In genomic region chr5:125476286-125476625, GRCm38 (mm10) we compare ENCODE assay signal across 9 mouse cellular contexts. TPM values are rescaled to one million over a fixed set of nuclear protein-coding genes. Genes with fewer than 3 reads are reported as not detected.
DNase-seq lines count a peak whose midpoint lies in the region; ATAC-seq and TF ChIP-seq lines count a peak whose summit lies in the region.
"Had no signal": no experiment of that assay in that cellular context is flagged by ENCODE, and none has a peak within 500 bp of the region (broad histone marks: within the 10 kb centered on the region; RNA-seq: fewer than 3 reads in every experiment).

No protein-coding gene starts in this region.

- H3K4me3 ChIP-seq in heart, adult 2 months, result peak overlapping the region; percentile 66
- H3K4me3 ChIP-seq in forebrain, embryonic 14.5 days (ENCODE audit: low read depth, low read length), result peak overlapping the region; percentile 73
- H3K4me3 ChIP-seq in limb, embryonic 14.5 days (replicated peaks; ENCODE audit: low read length), result peak overlapping the region; percentile 66
- H3K4me3 ChIP-seq in small intestine, adult 2 months (ENCODE audit: low read depth, low read length), result peak overlapping the region; percentile 97

- no peaks in the 10 kb centered on the region for H3K36me3 ChIP-seq in heart, adult 2 months (ENCODE audit: control insufficient read depth, insufficient read depth, low read length)
- H3K36me3 ChIP-seq in forebrain, embryonic 14.5 days (ENCODE audit: control insufficient read depth, insufficient read depth, low read length), result no peaks in the 10 kb centered on the region
- H3K36me3 ChIP-seq in limb, embryonic 14.5 days (ENCODE audit: control insufficient read depth, insufficient read depth, low read length), result peaks cover 7% of the 10 kb centered on the region; the same call in 1 of the 2 replicates
- peaks cover 6% of the 10 kb centered on the region; the same call in 1 of the 2 replicates for H3K36me3 ChIP-seq in small intestine, adult 2 months (ENCODE audit: control insufficient read depth, insufficient read depth, low read length)

- H3K27ac ChIP-seq in heart, adult 2 months, result peak overlapping the region; percentile 29
- peak overlapping the region; percentile 72; the same call in 1 of the 2 replicates for H3K27ac ChIP-seq in forebrain, embryonic 14.5 days (ENCODE audit: low read depth, low read length)
- H3K27ac ChIP-seq in limb, embryonic 14.5 days (replicated peaks; ENCODE audit: low read depth, low read length), result 0 out of 2 replicates have a peak overlapping the region, but pooled peaks have one; percentile 39
- peak overlapping the region; percentile 65 for H3K27ac ChIP-seq in small intestine, adult 2 months (ENCODE audit: insufficient read depth, low read depth, low read length)

- no peak for DNase-seq in heart, adult 2 months
- DNase-seq in heart, postnatal 25 days (ENCODE audit: low spot score), result no peak
- DNase-seq in right cerebral cortex, postnatal 10 days (ENCODE audit: low spot score in 2 of 2), result peak; percentile 66 to 81
- no peak for DNase-seq in right cerebral cortex, postnatal 14 days
- peak; percentile 34 for DNase-seq in forebrain, embryonic 14.5 days (ENCODE audit: low spot score)
- DNase-seq in limb, embryonic 14.5 days (ENCODE audit: low spot score), result no peak

- ATAC-seq in forebrain, embryonic 14.5 days, result no peak; the same call in 1 of the 2 replicates
- peak; percentile 8; the same call in 1 of the 2 replicates for ATAC-seq in limb, embryonic 14.5 days (ENCODE audit: low FRiP score, low read depth)
- no peak for ATAC-seq in activated CD4-positive, CD25-positive, alpha-beta regulatory T cell, adult 4 months

- intact Hi-C loops in heart, adult 2 months (cut with DNase I), result loop anchor here (5.0 to 10.0 kb wide), 2 partner anchors 44 to 611 kb away; partner anchors contain the start of genes Ccdc92, Dhx37 and Zfp664
- intact Hi-C loops in heart, postnatal 25 days (cut with DNase I), result no loop called here

- no peaks in the 10 kb centered on the region for H3K79me2 ChIP-seq in heart, adult 2 months (replicated peaks; ENCODE audit: control insufficient read depth, insufficient read depth, low read length)

- no peaks in the 10 kb centered on the region for H3K27me3 ChIP-seq in heart, adult 2 months (ENCODE audit: control insufficient read depth, insufficient read depth, low read length)
- H3K27me3 ChIP-seq in forebrain, embryonic 14.5 days (replicated peaks; ENCODE audit: control insufficient read depth, insufficient read depth, low read length), result no peaks in the 10 kb centered on the region
- H3K27me3 ChIP-seq in limb, embryonic 14.5 days (ENCODE audit: control insufficient read depth, insufficient read depth, low read length), result no peaks in the 10 kb centered on the region
- no peaks in the 10 kb centered on the region for H3K27me3 ChIP-seq in small intestine, adult 2 months (ENCODE audit: control insufficient read depth, insufficient read depth, low read length)
- H3K27me3 ChIP-seq: Patski had no signal

- TF ChIP-seq POLR2A in heart, adult 2 months (IDR thresholded peaks at IDR 0.05; ENCODE audit: insufficient read depth, low read depth, low read length), result no peak
- no peak for TF ChIP-seq POLR2A in limb, embryonic 14.5 days (IDR thresholded peaks at IDR 0.05; ENCODE audit: borderline replicate concordance, extremely low read depth, insufficient read depth, insufficient read length)
- TF ChIP-seq POLR2A in small intestine, adult 2 months (IDR thresholded peaks at IDR 0.05; ENCODE audit: low read depth, low read length), result no peak

- no peak for TF ChIP-seq CTCF in heart, adult 2 months (IDR thresholded peaks at IDR 0.05)
- TF ChIP-seq CTCF in small intestine, adult 2 months (IDR thresholded peaks at IDR 0.05; ENCODE audit: extremely low read depth, insufficient read length, insufficient replicate concordance, low read depth, low read length), result no peak

- peak overlapping the region; percentile 69 for H3K9ac ChIP-seq in heart, adult 2 months (ENCODE audit: low read depth, low read length)
- peak overlapping the region; percentile 79 for H3K9ac ChIP-seq in forebrain, embryonic 14.5 days (ENCODE audit: low read length)
- peak overlapping the region; percentile 66 for H3K9ac ChIP-seq in limb, embryonic 14.5 days (ENCODE audit: low read depth, low read length, severe bottlenecking)

- 41% methylated on average over 5 of the region's 5 CpGs for WGBS in heart, adult 2 months
- WGBS in forebrain, embryonic 14.5 days, result 13% methylated on average over 5 of the region's 5 CpGs
- WGBS in limb, embryonic 14.5 days, result 7% methylated on average over 5 of the region's 5 CpGs
- WGBS in small intestine, adult 2 months, result 5% methylated on average over 5 of the region's 5 CpGs

- no peaks in the 10 kb centered on the region; the same call in 1 of the 2 replicates for H3K4me1 ChIP-seq in heart, adult 2 months (ENCODE audit: control insufficient read depth, insufficient read depth, low read length)
- peaks cover 14% of the 10 kb centered on the region for H3K4me1 ChIP-seq in forebrain, embryonic 14.5 days (ENCODE audit: control insufficient read depth, insufficient read depth, low read length)
- peaks cover 17% of the 10 kb centered on the region for H3K4me1 ChIP-seq in limb, embryonic 14.5 days (ENCODE audit: control insufficient read depth, insufficient read depth, low read length)
- peaks cover 11% of the 10 kb centered on the region for H3K4me1 ChIP-seq in small intestine, adult 2 months (ENCODE audit: control insufficient read depth, insufficient read depth, insufficient read length, low read length)

- no peak for TF ChIP-seq EP300 in heart, adult 2 months (IDR thresholded peaks at IDR 0.05; ENCODE audit: insufficient read depth, low read depth, low read length)

- H3K4me2 ChIP-seq in forebrain, embryonic 14.5 days (ENCODE audit: low read length), result peak overlapping the region; percentile 83
- H3K4me2 ChIP-seq in limb, embryonic 14.5 days (replicated peaks; ENCODE audit: low read depth, low read length, severe bottlenecking), result peak overlapping the region; percentile 78

- no peaks in the 10 kb centered on the region for H3K9me3 ChIP-seq in forebrain, embryonic 14.5 days (replicated peaks; ENCODE audit: control insufficient read depth, low read length)
- no peaks in the 10 kb centered on the region for H3K9me3 ChIP-seq in limb, embryonic 14.5 days (ENCODE audit: control insufficient read depth, low read length)

RNA-seq across cellular contexts. Expression of gene Aacs, which starts 0.6 kb away (rescaled TPM):
- total RNA-seq in heart, adult 2 months (2021), result 1 to 10 TPM; 3.3 to 3.9 TPM
- polyA plus RNA-seq in heart, adult 2 months (2012; rRNA removed), result 9.8 and 17.7 TPM in 2 replicates
- 1 to 10 TPM; 3.0 to 4.1 TPM for total RNA-seq in heart, postnatal 25 days (2021)
- polyA plus RNA-seq in forebrain, embryonic 14.5 days (2014; fragmentation: Nextera tagmentation; extraction: Ambion mirVana), result 51.8 and 71.1 TPM in 2 replicates
- polyA plus RNA-seq in limb, embryonic 14.5 days (2012; rRNA removed), result 35.5 and 42.4 TPM in 2 replicates
- polyA plus RNA-seq in limb, embryonic 14.5 days (2014; fragmentation: Nextera tagmentation; extraction: Ambion mirVana), result 35.9 and 43.3 TPM in 2 replicates
- polyA plus RNA-seq in small intestine, adult 2 months (2012; rRNA removed), result 23.9 and 37.6 TPM in 2 replicates
- 10 to 100 TPM; 18.0 to 36.4 TPM for polyA plus RNA-seq in activated CD4-positive, CD25-positive, alpha-beta regulatory T cell, adult 4 months (2017; shearing (Covaris generic))

RNA-seq across cellular contexts. Expression of gene Bri3bp, which starts 34.9 kb away (rescaled TPM):
- total RNA-seq in heart, adult 2 months (2021), result 10 to 100 TPM; 52.2 to 52.4 TPM
- polyA plus RNA-seq in heart, adult 2 months (2012; rRNA removed), result 31.4 and 31.5 TPM in 2 replicates
- 10 to 100 TPM; 49.0 to 57.6 TPM for total RNA-seq in heart, postnatal 25 days (2021)
- polyA plus RNA-seq in forebrain, embryonic 14.5 days (2014; fragmentation: Nextera tagmentation; extraction: Ambion mirVana), result 26.0 and 29.1 TPM in 2 replicates
- polyA plus RNA-seq in limb, embryonic 14.5 days (2012; rRNA removed), result 15.0 and 19.7 TPM in 2 replicates
- 30.0 and 34.5 TPM in 2 replicates for polyA plus RNA-seq in limb, embryonic 14.5 days (2014; fragmentation: Nextera tagmentation; extraction: Ambion mirVana)
- 28.5 and 33.5 TPM in 2 replicates for polyA plus RNA-seq in small intestine, adult 2 months (2012; rRNA removed)
- 10 to 100 TPM; 13.7 to 14.3 TPM for polyA plus RNA-seq in activated CD4-positive, CD25-positive, alpha-beta regulatory T cell, adult 4 months (2017; shearing (Covaris generic))

RNA-seq across cellular contexts. Expression of gene Dhx37, which starts 42.3 kb away (rescaled TPM):
- total RNA-seq in heart, adult 2 months (2021), result 10 to 100 TPM; 11.1 to 12.4 TPM
- 14.8 and 15.7 TPM in 2 replicates for polyA plus RNA-seq in heart, adult 2 months (2012; rRNA removed)
- 10 to 100 TPM; 10.2 to 10.6 TPM for total RNA-seq in heart, postnatal 25 days (2021)
- polyA plus RNA-seq in forebrain, embryonic 14.5 days (2014; fragmentation: Nextera tagmentation; extraction: Ambion mirVana), result 4.7 and 7.0 TPM in 2 replicates
- polyA plus RNA-seq in limb, embryonic 14.5 days (2012; rRNA removed), result 21.9 and 25.5 TPM in 2 replicates
- 5.4 and 8.9 TPM in 2 replicates for polyA plus RNA-seq in limb, embryonic 14.5 days (2014; fragmentation: Nextera tagmentation; extraction: Ambion mirVana)
- polyA plus RNA-seq in small intestine, adult 2 months (2012; rRNA removed), result 10.1 and 13.2 TPM in 2 replicates
- 10 to 100 TPM in 1 of 2 experiments, 1 to 10 TPM in 1; 6.1 to 13.8 TPM for polyA plus RNA-seq in activated CD4-positive, CD25-positive, alpha-beta regulatory T cell, adult 4 months (2017; shearing (Covaris generic))

RNA-seq across cellular contexts. Expression of gene Tmem132b, which starts 55.3 kb away (rescaled TPM):
- not detected for total RNA-seq in heart, adult 2 months (2021)
- not detected in 2 replicates for polyA plus RNA-seq in heart, adult 2 months (2012; rRNA removed)
- not detected for total RNA-seq in heart, postnatal 25 days (2021)
- polyA plus RNA-seq in forebrain, embryonic 14.5 days (2014; fragmentation: Nextera tagmentation; extraction: Ambion mirVana), result 3.1 and 4.4 TPM in 2 replicates
- 0.23 and 0.36 TPM in 2 replicates for polyA plus RNA-seq in limb, embryonic 14.5 days (2012; rRNA removed)
- 0.28 and 0.53 TPM in 2 replicates for polyA plus RNA-seq in limb, embryonic 14.5 days (2014; fragmentation: Nextera tagmentation; extraction: Ambion mirVana)
- 0.06 TPM in 1 of 2 replicates, not detected in the other for polyA plus RNA-seq in small intestine, adult 2 months (2012; rRNA removed)
- polyA plus RNA-seq in activated CD4-positive, CD25-positive, alpha-beta regulatory T cell, adult 4 months (2017; shearing (Covaris generic)), result not detected
- polyA plus RNA-seq: Patski had no signal

Comparison
In these comparisons a context has a peak if more than half of its experiments do, and no peak if none do; other contexts are left out.
1. DNase-seq: peak in right cerebral cortex, postnatal 10 days (2 of 2) and forebrain, embryonic 14.5 days (single experiment); none in heart, adult 2 months (0 of 2), heart, postnatal 25 days (single experiment), right cerebral cortex, postnatal 14 days (single experiment) and limb, embryonic 14.5 days (single experiment).
2. Peak in every context shown above with its lines, with median percentiles within 50 percentile points of each other: H3K27ac ChIP-seq, H3K4me3 ChIP-seq and H3K9ac ChIP-seq.